Mouse (Mus musculus) v-Abl transformed pro-B cells (cell line): ENCODE measurements around the gene Hoxc5.

Source experiments
- in situ Hi-C, 2 experiments: fragments of 400-800 bp; cut with MboI; formaldehyde crosslinking; loops; one replicate each; pipeline ENCODE4 v1.15.1; 2025; ENCODE audit not compliant: unreplicated experiment in 2 of 2

The Hoxc5 gene

GRCm38 (mm10) chr15:102983716-102984115, 16.5 kb downstream of the Hoxc5 start:
- in situ Hi-C loops = loop anchor here (10.0 kb wide), 2 partner anchors 331 to 361 kb away; partner anchors contain the start of genes Gpr84 (in 2 of the 2) and Zfp385a (in 1 of the 2)

DNA sequence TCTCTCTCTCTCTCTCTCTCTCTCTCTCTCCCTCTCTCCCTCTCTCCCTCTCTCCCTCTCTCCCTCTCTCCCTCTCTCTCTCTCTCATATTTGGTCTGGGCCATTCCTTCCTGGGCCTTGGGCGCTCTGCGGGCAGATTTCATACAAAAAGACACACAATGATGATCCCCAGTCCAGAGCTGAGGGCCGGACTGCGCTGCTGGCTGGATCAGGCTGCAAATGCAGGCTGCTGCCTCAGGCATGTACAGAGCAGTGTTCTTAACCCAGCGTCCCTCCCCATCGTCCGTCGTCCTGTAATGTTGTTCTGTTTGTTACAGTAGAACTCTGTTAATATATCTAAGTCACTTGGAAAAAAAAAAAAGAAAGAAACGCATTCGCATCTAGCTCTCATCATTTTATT, 17.3 kb downstream of the Hoxc5 start:
- in situ Hi-C loops = loop anchor here (10.0 kb wide), 2 partner anchors 330 to 360 kb away; partner anchors contain the start of genes Gpr84 (in 2 of the 2) and Zfp385a (in 1 of the 2)

- in situ Hi-C loops = loop anchor here (5.0 to 10.0 kb wide), 4 partner anchors 187 to 360 kb away; partner anchors contain the start of genes Gpr84 (in 2 of the 2) and Zfp385a (in 2 of the 2)
Observed at GRCm38 (mm10) chr15:102984925-102985324, 17.7 kb downstream of the Hoxc5 start.

- in situ Hi-C loops = loop anchor here (5.0 to 10.0 kb wide), 4 partner anchors 185 to 358 kb away; partner anchors contain the start of genes Gpr84 (in 2 of the 2) and Zfp385a (in 2 of the 2)
Observed at GRCm38 (mm10) chr15:102987124-102987833, 20.0 kb downstream of the Hoxc5 start.

- in situ Hi-C loops = loop anchor here (5.0 to 10.0 kb wide), 4 partner anchors 184 to 357 kb away; partner anchors contain the start of genes Gpr84 (in 2 of the 2) and Zfp385a (in 2 of the 2)
Observed at GRCm38 (mm10) chr15:102988078-102988477, 20.8 kb downstream of the Hoxc5 start.

- in situ Hi-C loops = no loop called here
Observed at GRCm38 (mm10) chr15:102990461-102991397, 23.5 kb downstream of the Hoxc5 start, which contains the start of gene Hoxc8. Gene Hoxc8 (plus strand): TSS chr15:102990607.

DNA sequence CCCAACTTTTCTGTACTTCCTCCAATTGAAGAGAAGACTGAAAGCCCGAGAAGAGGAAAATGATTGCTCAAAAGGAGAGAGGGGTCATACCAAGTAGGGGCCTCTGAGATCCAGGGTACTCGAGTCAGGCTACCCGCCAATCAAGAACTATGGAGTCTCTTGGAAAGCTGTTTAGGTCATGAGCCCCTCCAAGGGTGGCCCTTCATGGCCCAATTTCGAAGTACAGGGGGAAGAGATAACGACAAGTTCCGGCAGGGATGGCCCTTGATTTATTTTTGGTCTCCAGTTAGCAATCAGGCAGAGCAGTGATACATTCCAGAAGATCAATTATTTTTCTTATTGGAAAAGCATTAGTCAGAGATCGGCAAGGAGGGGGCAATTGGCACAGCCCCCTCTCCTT, 24.5 kb downstream of the Hoxc5 start:
- in situ Hi-C loops = no loop called here

GRCm38 (mm10) chr15:102992206-102992605, 25.0 kb downstream of the Hoxc5 start:
- in situ Hi-C loops = no loop called here

GRCm38 (mm10) chr15:102992863-102993262, 25.6 kb downstream of the Hoxc5 start:
- in situ Hi-C loops = no loop called here

- in situ Hi-C loops = no loop called here
Observed at GRCm38 (mm10) chr15:102996548-102996947, 29.3 kb downstream of the Hoxc5 start.

- in situ Hi-C loops = no loop called here
Observed at GRCm38 (mm10) chr15:102997431-102997830, 30.2 kb downstream of the Hoxc5 start.

GRCm38 (mm10) chr15:102997939-102998355, 30.7 kb downstream of the Hoxc5 start, which contains the start of gene Hoxc6:
Gene Hoxc6 (plus strand): TSS chr15:102998257.
- in situ Hi-C loops = no loop called here

- in situ Hi-C loops = no loop called here
Observed at GRCm38 (mm10) chr15:102998608-102999182, 31.5 kb downstream of the Hoxc5 start.

- in situ Hi-C loops = no loop called here
Observed at GRCm38 (mm10) chr15:102999183-102999831, 32.1 kb downstream of the Hoxc5 start.

DNA sequence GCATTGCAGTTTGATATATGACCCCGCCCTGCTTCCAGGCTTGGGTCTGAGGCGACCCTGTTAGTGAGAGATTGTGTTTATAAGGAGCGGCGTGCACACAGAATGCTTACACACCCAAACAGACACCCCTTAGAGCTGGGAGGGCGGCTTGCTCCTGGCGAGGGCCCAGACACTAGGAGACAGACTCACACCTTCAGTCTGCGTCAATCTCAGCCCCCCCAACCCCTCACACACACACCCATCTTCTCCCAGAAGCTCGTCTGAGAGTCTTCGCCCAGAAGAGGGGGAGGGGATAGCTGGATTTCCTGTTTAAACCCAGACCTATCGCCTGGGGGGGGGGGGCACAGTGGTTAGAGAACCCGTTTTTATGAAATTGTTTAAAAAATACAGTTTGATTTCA, 32.7 kb downstream of the Hoxc5 start:
- in situ Hi-C loops = no loop called here

- in situ Hi-C loops = no loop called here
Observed at GRCm38 (mm10) chr15:103000501-103000901, 33.3 kb downstream of the Hoxc5 start.

GRCm38 (mm10) chr15:103001370-103001769, 34.1 kb downstream of the Hoxc5 start:
- in situ Hi-C loops = no loop called here

- in situ Hi-C loops = no loop called here
Observed at GRCm38 (mm10) chr15:103002156-103002555, 34.9 kb downstream of the Hoxc5 start.

- in situ Hi-C loops = no loop called here
Observed at GRCm38 (mm10) chr15:103002821-103003448, 35.7 kb downstream of the Hoxc5 start.
